In genomic region chr13:8347147-8347546, GRCm38 (mm10) we compare ENCODE assay signal across 20 mouse cellular contexts.
DNase-seq lines count a peak whose midpoint lies in the region; ATAC-seq lines count a peak whose summit lies in the region.
"Had no signal": no experiment of that assay in that cellular context is flagged by ENCODE, and none has a peak within 500 bp of the region (broad histone marks: within the 10 kb centered on the region; RNA-seq: fewer than 3 reads in every experiment).

No protein-coding gene starts in this region.

- no peak overlapping the region for H3K9ac ChIP-seq in hindbrain, embryonic 15.5 days
- no peak overlapping the region for H3K9ac ChIP-seq in hindbrain, embryonic 14.5 days
- H3K9ac ChIP-seq: embryonic facial prominence, embryonic 12.5 days; forebrain, embryonic 15.5 days; heart, embryonic 13.5 days; hindbrain, embryonic 12.5 days had no signal

- H3K9me3 ChIP-seq in hindbrain, embryonic 15.5 days: no peaks in the 10 kb centered on the region
- H3K9me3 ChIP-seq in hindbrain, embryonic 14.5 days (ENCODE audit: control insufficient read depth, low read length): no peaks in the 10 kb centered on the region
- H3K9me3 ChIP-seq: embryonic facial prominence, embryonic 12.5 days; forebrain, embryonic 15.5 days; heart, embryonic 13.5 days; hindbrain, embryonic 12.5 days had no signal

- H3K27me3 ChIP-seq in hindbrain, embryonic 15.5 days: no peaks in the 10 kb centered on the region
- H3K27me3 ChIP-seq in hindbrain, embryonic 14.5 days (ENCODE audit: control insufficient read depth, insufficient read depth, low read length): no peaks in the 10 kb centered on the region
- H3K27me3 ChIP-seq: CH12.LX; embryonic facial prominence, embryonic 12.5 days; forebrain, embryonic 15.5 days; heart, embryonic 13.5 days; hindbrain, embryonic 12.5 days; Patski had no signal

- H3K4me3 ChIP-seq in hindbrain, embryonic 15.5 days: no peak overlapping the region
- no peak overlapping the region for H3K4me3 ChIP-seq in hindbrain, embryonic 14.5 days (replicated peaks; ENCODE audit: low read length)
- H3K4me3 ChIP-seq: embryonic facial prominence, embryonic 12.5 days; forebrain, embryonic 15.5 days; heart, embryonic 13.5 days; hindbrain, embryonic 12.5 days had no signal

- no peak overlapping the region for H3K27ac ChIP-seq in hindbrain, embryonic 15.5 days (replicated peaks)
- H3K27ac ChIP-seq in hindbrain, embryonic 14.5 days: no peak overlapping the region
- H3K27ac ChIP-seq: embryonic facial prominence, embryonic 12.5 days; forebrain, embryonic 15.5 days; heart, embryonic 13.5 days; hindbrain, embryonic 12.5 days had no signal

- 76% methylated on average over 7 of the region's 7 CpGs for WGBS in hindbrain, embryonic 15.5 days
- WGBS in hindbrain, embryonic 14.5 days: 75% methylated on average over 7 of the region's 7 CpGs

- no peaks in the 10 kb centered on the region for H3K36me3 ChIP-seq in hindbrain, embryonic 15.5 days
- H3K36me3 ChIP-seq in hindbrain, embryonic 14.5 days (replicated peaks; ENCODE audit: control insufficient read depth, insufficient read depth): no peaks in the 10 kb centered on the region
- H3K36me3 ChIP-seq: embryonic facial prominence, embryonic 12.5 days; forebrain, embryonic 15.5 days; heart, embryonic 13.5 days; hindbrain, embryonic 12.5 days had no signal

- 0 out of 2 replicates have a peak, but pooled peaks cover under 1% of the 10 kb centered on the region for H3K4me1 ChIP-seq in hindbrain, embryonic 15.5 days (replicated peaks)
- H3K4me1 ChIP-seq in hindbrain, embryonic 14.5 days (replicated peaks; ENCODE audit: control insufficient read depth, insufficient read depth, low read length): no peaks in the 10 kb centered on the region
- H3K4me1 ChIP-seq: embryonic facial prominence, embryonic 12.5 days; forebrain, embryonic 15.5 days; heart, embryonic 13.5 days; hindbrain, embryonic 12.5 days had no signal

- H3K4me2 ChIP-seq in hindbrain, embryonic 15.5 days: no peak overlapping the region
- no peak overlapping the region for H3K4me2 ChIP-seq in hindbrain, embryonic 14.5 days (replicated peaks)
- H3K4me2 ChIP-seq: embryonic facial prominence, embryonic 12.5 days; forebrain, embryonic 15.5 days; heart, embryonic 13.5 days; hindbrain, embryonic 12.5 days had no signal

- DNase-seq in hindbrain, embryonic 14.5 days (ENCODE audit: low spot score): no peak
- DNase-seq in layer of hippocampus, adult 9-11 months: peak; percentile 20
- DNase-seq in layer of hippocampus, adult 9-10 months (ENCODE audit: low spot score): no peak
- DNase-seq in brain, adult 2 months (ENCODE audit: low read depth, low spot score): peak; percentile 21
- DNase-seq in layer of hippocampus, postnatal 14 days (ENCODE audit: low spot score in 2 of 2): peak; percentile 14 to 52
- DNase-seq: adrenal gland, postnatal 14 days; cerebellum, adult 11-12 months; cerebellum, adult 9-10 months; embryo, embryonic 11 days; gastrocnemius, postnatal 36 days; heart, adult 11 months; heart, postnatal 36 days had no signal

- peak; percentile 45; the same call in 1 of the 2 replicates for ATAC-seq in hindbrain, embryonic 15.5 days (ENCODE audit: low FRiP score, low read depth)
- ATAC-seq in hindbrain, embryonic 14.5 days (ENCODE audit: low FRiP score): no peak
- ATAC-seq: activated CD4-positive, CD25-positive, alpha-beta regulatory T cell, adult 4 months; forebrain, embryonic 15.5 days; Patski had no signal

Comparison
In these comparisons a context has a peak if more than half of its experiments do, and no peak if none do; other contexts are left out.
1. DNase-seq: peak in layer of hippocampus, adult 9-11 months (single experiment), brain, adult 2 months (single experiment) and layer of hippocampus, postnatal 14 days (2 of 2); none in hindbrain, embryonic 14.5 days (single experiment) and layer of hippocampus, adult 9-10 months (single experiment).